Mouse (Mus musculus) E14TG2a.4 (cell line): ENCODE measurements around the gene Meox2.
"Not testable (repeated sequence)": the region's sequence is repeated elsewhere in the genome, so short reads cannot be mapped to it uniquely, and the experiment has no call there.

ENCODE experiments used
- H3K27me3 ChIP-seq: 2 replicates; pipeline ENCODE4 v1.6.1; 2014; ENCODE audit warnings: low read length, control low read depth; ENCODE audit not compliant: insufficient read depth
- H3K36me3 ChIP-seq: 2 replicates; pipeline ENCODE4 v1.6.1; 2014; ENCODE audit warnings: low read length, control low read depth; ENCODE audit not compliant: insufficient read depth
- H3K4me1 ChIP-seq: replicated peaks from 2 replicates; pipeline ENCODE4 v1.6.1; 2014; ENCODE audit warnings: low read depth, low read length, control low read depth
- H3K4me3 ChIP-seq: replicated peaks from 2 replicates; pipeline ENCODE4 v1.5.1; 2014; ENCODE audit warnings: mild to moderate bottlenecking, low read length
- H3K9me3 ChIP-seq: 2 replicates; pipeline ENCODE4 v1.6.1; 2014; ENCODE audit warnings: low read length, control low read depth
- CTCF ChIP-seq: conservative IDR thresholded peaks from 2 replicates; pipeline ENCODE4 v1.5.1; 2014; ENCODE audit warnings: low read length
- NANOG ChIP-seq: IDR thresholded peaks from 2 replicates; pipeline ENCODE4 v1.6.1; 2014; ENCODE audit warnings: borderline replicate concordance, low read length, mixed read lengths
- POU5F1 ChIP-seq: IDR thresholded peaks from 2 replicates; pipeline ENCODE4 v1.6.1; 2014; ENCODE audit warnings: low read length, borderline replicate concordance

Meox2 gene

GRCm38 (mm10) chr12:37108390-37108738 lies at the start of gene Meox2:
Gene Meox2, plus strand, starts transcription at chr12:37108540.
- Histone ChIP-seq H3K36me3 (no peaks in the 10 kb centered on the region), H3K4me1 (peaks cover 40% of the 10 kb centered on the region), H3K9me3 (no peaks in the 10 kb centered on the region), H3K27me3 (peaks cover 43% of the 10 kb centered on the region), H3K4me3 (peak within 1 kb of the TSS; percentile 71)
- TF ChIP-seq NANOG, result no peak
- no peak for TF ChIP-seq CTCF
- no peak for TF ChIP-seq POU5F1

- Histone ChIP-seq H3K4me3 (no peak overlapping the region), H3K27me3 (no peaks in the 10 kb centered on the region), H3K9me3 (no peaks in the 10 kb centered on the region), H3K4me1 (no peaks in the 10 kb centered on the region), H3K36me3 (no peaks in the 10 kb centered on the region)
- TF ChIP-seq NANOG (no peak), POU5F1 (no peak), CTCF (no peak)
Measured at GRCm38 (mm10) chr12:37072636-37073035, 35.7 kb upstream of the Meox2 start.

GRCm38 (mm10) chr12:37077308-37077707 lies 31.0 kb upstream of the Meox2 start:
- H3K36me3 ChIP-seq, result no peaks in the 10 kb centered on the region
- H3K4me1 ChIP-seq, result no peaks in the 10 kb centered on the region; the same call in 1 of the 2 replicates
- H3K9me3 ChIP-seq, result peaks cover 8% of the 10 kb centered on the region; the same call in 1 of the 2 replicates
- no peak overlapping the region for H3K4me3 ChIP-seq
- no peaks in the 10 kb centered on the region for H3K27me3 ChIP-seq
- TF ChIP-seq CTCF (peak; percentile 26), NANOG (no peak)

DNA sequence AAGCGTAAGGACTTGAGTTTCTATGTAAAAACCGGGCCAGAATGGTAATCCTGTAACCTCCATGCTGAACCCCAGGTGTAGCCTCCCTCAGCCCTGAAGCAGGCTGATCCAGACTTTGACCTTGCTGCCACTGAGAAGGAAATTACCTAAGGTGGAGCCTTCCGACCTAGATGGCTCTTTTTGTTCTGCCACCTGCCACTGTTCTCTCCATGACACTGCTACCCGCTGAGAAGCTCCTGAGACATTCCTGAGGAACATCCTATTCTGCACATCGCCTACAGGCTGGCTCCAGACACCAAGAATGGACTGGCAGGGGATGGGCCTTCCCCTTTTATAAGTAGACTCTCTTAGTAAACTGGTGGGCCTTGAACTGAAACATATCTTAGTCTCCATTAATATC lies 28.3 kb upstream of the Meox2 start:
- TF ChIP-seq NANOG, result peak; percentile 75; the same call in 1 of the 2 replicates
- H3K36me3 ChIP-seq, H3K4me1 ChIP-seq, H3K27me3 ChIP-seq, H3K4me3 ChIP-seq: not testable (repeated sequence)
- H3K9me3 ChIP-seq, result peaks cover 17% of the 10 kb centered on the region

DNA sequence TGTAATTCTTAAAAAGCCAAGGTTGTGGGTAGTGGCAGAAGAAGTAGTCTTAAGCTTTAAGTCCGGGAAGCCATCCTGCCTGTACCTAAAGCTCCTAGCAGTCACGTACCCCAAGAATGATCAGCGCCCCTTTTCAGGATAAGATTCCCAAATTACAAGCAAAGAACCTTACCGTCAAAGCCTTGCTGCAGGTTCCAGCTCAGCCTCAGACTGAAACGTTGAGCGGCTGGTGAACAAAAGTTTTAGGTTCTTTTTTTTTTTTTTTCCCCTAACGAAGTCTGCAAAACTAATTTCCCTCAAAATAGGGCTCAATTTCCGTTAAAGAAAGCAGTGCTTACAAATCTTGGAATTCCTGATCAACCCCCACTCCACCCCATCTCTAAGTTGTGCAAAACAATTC lies 1.8 kb upstream of the Meox2 start:
- no peaks in the 10 kb centered on the region for H3K36me3 ChIP-seq
- H3K4me1 ChIP-seq, result peaks cover 40% of the 10 kb centered on the region
- no peaks in the 10 kb centered on the region for H3K9me3 ChIP-seq
- H3K27me3 ChIP-seq, result peaks cover 43% of the 10 kb centered on the region
- no peak for TF ChIP-seq NANOG
- no peak for TF ChIP-seq CTCF
- no peak for TF ChIP-seq POU5F1
- H3K4me3 ChIP-seq, result no peak overlapping the region

DNA sequence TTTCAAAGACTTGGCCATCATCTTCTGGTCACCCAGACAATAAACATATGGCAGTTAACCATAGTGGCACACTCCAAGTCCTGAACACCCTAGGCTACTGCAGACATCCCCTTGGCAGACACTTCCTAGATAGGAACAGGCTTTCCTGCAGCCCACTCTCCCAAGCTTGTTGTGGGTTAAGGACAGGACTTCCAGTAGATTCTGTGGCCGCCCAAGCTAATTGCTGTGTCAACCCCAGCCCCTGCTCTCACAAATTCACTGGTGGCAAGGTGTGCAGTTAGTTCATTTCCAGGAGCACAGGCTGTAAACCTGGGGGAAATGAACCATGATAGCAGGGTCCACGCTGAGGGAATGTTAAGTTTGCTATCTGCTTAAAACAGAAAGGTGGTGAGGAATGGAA lies 1.2 kb upstream of the Meox2 start:
- H3K9me3 ChIP-seq, result no peaks in the 10 kb centered on the region
- no peak overlapping the region for H3K4me3 ChIP-seq
- no peaks in the 10 kb centered on the region for H3K36me3 ChIP-seq
- peaks cover 43% of the 10 kb centered on the region for H3K27me3 ChIP-seq
- H3K4me1 ChIP-seq, result peaks cover 40% of the 10 kb centered on the region
- TF ChIP-seq POU5F1 (no peak), CTCF (no peak), NANOG (no peak)

DNA sequence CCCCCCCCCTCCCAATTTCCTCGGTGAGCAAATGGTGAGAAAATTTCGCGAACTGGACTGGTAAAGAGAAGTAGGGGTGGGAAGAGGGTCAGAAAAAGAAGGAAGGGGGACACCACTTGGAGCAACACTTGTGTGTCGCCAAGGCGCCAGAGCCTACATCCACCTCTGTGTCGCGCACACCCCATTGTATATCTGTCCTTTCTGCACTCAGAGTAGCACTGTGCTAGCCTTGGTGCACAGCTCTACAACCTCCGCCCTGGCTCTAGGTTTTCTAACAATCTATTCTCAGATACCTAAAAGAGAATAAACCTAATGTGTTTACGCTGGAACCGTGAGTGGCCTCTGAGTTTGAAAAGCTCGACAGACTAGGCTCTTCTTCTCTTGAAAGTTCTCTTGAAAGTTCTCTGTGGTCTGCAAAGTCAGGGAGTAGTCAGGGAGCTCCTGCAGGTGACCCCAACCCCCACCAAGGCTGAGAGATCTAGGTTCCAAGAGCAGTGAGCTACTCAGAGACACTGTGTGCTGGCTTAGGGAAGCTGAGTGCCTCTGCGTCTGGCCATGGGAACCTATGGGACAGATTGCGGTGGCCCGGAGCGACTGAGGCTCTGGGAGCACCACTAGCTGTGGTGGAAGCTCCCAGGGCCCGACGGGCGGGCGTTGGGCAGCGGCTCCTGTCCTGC lies 489 bp upstream of the Meox2 start:
- Histone ChIP-seq H3K27me3 (peaks cover 43% of the 10 kb centered on the region), H3K36me3 (no peaks in the 10 kb centered on the region), H3K4me1 (peaks cover 40% of the 10 kb centered on the region), H3K4me3 (peak overlapping the region; percentile 71), H3K9me3 (no peaks in the 10 kb centered on the region)
- TF ChIP-seq CTCF, result no peak
- no peak for TF ChIP-seq POU5F1
- TF ChIP-seq NANOG, result no peak

DNA sequence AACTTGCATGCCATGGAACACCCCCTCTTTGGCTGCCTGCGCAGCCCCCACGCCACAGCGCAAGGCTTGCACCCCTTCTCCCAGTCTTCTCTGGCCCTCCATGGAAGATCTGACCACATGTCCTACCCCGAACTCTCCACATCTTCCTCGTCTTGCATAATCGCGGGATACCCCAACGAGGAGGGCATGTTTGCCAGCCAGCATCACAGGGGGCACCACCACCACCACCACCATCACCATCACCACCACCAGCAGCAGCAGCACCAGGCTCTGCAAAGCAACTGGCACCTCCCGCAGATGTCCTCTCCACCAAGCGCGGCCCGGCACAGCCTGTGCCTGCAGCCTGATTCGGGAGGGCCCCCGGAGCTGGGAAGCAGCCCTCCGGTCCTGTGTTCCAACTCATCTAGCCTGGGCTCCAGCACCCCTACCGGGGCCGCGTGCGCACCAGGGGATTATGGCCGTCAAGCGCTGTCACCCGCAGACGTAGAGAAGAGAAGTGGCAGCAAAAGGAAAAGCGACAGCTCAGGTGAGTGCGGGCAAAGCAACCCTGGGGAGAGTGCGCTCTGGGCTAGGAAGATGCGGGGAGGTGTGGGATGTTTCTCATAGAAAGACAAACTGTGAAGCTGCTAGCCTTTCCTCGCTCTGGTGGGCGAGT lies 606 bp downstream of the Meox2 start:
- Histone ChIP-seq H3K9me3 (no peaks in the 10 kb centered on the region), H3K4me3 (peak overlapping the region; percentile 71), H3K4me1 (peaks cover 40% of the 10 kb centered on the region), H3K27me3 (peaks cover 43% of the 10 kb centered on the region), H3K36me3 (no peaks in the 10 kb centered on the region)
- TF ChIP-seq CTCF, result no peak
- no peak for TF ChIP-seq NANOG
- no peak for TF ChIP-seq POU5F1

DNA sequence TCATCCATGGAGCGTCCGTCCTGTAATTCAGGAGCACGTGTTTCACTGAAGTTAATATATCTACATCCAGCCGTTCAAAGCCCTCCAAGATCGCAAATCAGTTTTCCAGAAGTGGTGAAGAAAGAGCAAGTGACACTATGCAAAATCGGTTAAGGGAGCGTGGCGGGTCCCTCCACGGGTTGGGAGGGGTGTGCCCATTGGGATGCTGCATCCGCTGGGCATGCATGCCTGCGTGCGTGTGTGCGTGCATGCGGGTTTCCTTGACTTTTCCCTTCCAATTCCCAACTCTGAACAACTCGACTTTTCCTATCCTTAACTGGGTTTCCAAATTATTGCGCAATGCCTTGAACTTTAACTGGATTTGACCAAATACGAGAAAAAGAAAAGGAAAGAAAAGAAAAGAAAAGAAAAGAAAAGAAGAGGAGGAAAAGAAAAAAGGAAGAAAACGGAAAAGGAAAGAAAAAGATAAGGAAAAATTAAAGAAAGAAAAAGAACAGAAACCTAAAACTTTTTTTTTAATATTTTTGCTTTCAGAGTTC lies 1.2 kb downstream of the Meox2 start:
- peak overlapping the region; percentile 71 for H3K4me3 ChIP-seq
- peaks cover 43% of the 10 kb centered on the region for H3K27me3 ChIP-seq
- H3K36me3 ChIP-seq, result no peaks in the 10 kb centered on the region
- H3K9me3 ChIP-seq, result no peaks in the 10 kb centered on the region
- H3K4me1 ChIP-seq, result peaks cover 40% of the 10 kb centered on the region
- TF ChIP-seq POU5F1 (no peak), NANOG (no peak), CTCF (no peak)
